12 mouse cellular contexts compared by ENCODE assay signal in genomic region chr11:32234816-32235485, GRCm38 (mm10). TPM values are rescaled to one million over a fixed set of nuclear protein-coding genes. Genes with fewer than 3 reads are reported as not detected.
A peak's percentile ranks its signal among the peaks of the same experiment; 100 is the strongest.
DNase-seq lines count a peak whose midpoint lies in the region; ATAC-seq and TF ChIP-seq lines count a peak whose summit lies in the region.
"Had no signal": no experiment of that assay in that cellular context is flagged by ENCODE, and none has a peak within 500 bp of the region (broad histone marks: within the 10 kb centered on the region; RNA-seq: fewer than 3 reads in every experiment).

No protein-coding gene starts in this region.

- H3K27me3 ChIP-seq in heart, adult 2 months (ENCODE audit: control insufficient read depth, insufficient read depth, low read length), result no peaks in the 10 kb centered on the region
- H3K27me3 ChIP-seq in heart, embryonic 11.5 days (ENCODE audit: control insufficient read depth, insufficient read depth, low read length), result no peaks in the 10 kb centered on the region
- H3K27me3 ChIP-seq in intestine, embryonic 16.5 days (replicated peaks; ENCODE audit: control insufficient read depth, insufficient read depth, low read length), result no peaks in the 10 kb centered on the region

- no peaks in the 10 kb centered on the region for H3K79me2 ChIP-seq in heart, adult 2 months (replicated peaks; ENCODE audit: control insufficient read depth, insufficient read depth, low read length)

- no peak overlapping the region for H3K4me3 ChIP-seq in heart, adult 2 months
- no peak overlapping the region for H3K4me3 ChIP-seq in heart, embryonic 11.5 days (ENCODE audit: low read depth, low read length)
- no peak overlapping the region for H3K4me3 ChIP-seq in layer of hippocampus, adult 2 months
- no peak overlapping the region for H3K4me3 ChIP-seq in intestine, embryonic 16.5 days (ENCODE audit: low read length)

- TF ChIP-seq EP300 in heart, adult 2 months (IDR thresholded peaks at IDR 0.05; ENCODE audit: insufficient read depth, low read depth, low read length), result no peak

- no peak overlapping the region for H3K9ac ChIP-seq in heart, adult 2 months (ENCODE audit: low read depth, low read length)
- no peak overlapping the region for H3K9ac ChIP-seq in heart, embryonic 11.5 days (ENCODE audit: low read depth, low read length)
- no peak overlapping the region for H3K9ac ChIP-seq in intestine, embryonic 16.5 days (ENCODE audit: low read depth, low read length)

- peak overlapping the region; percentile 23; the same call in 1 of the 2 replicates for H3K27ac ChIP-seq in heart, adult 2 months
- H3K27ac ChIP-seq in heart, embryonic 11.5 days (ENCODE audit: low read depth, low read length), result no peak overlapping the region
- peak overlapping the region; percentile 82 for H3K27ac ChIP-seq in layer of hippocampus, adult 2 months
- peak overlapping the region; percentile 49 for H3K27ac ChIP-seq in intestine, embryonic 16.5 days (ENCODE audit: low read length)

- WGBS in heart, adult 2 months, result 73% methylated on average over 6 of the region's 6 CpGs
- WGBS in heart, embryonic 11.5 days (ENCODE audit: insufficient replicate concordance), result 88% methylated on average over 6 of the region's 6 CpGs
- WGBS in intestine, embryonic 16.5 days, result 84% methylated on average over 6 of the region's 6 CpGs

- H3K4me1 ChIP-seq in heart, adult 2 months (ENCODE audit: control insufficient read depth, insufficient read depth, low read length), result peaks cover 6% of the 10 kb centered on the region
- peaks cover 6% of the 10 kb centered on the region; the same call in 1 of the 2 replicates for H3K4me1 ChIP-seq in heart, embryonic 11.5 days (ENCODE audit: control insufficient read depth, insufficient read depth, low read length)
- peaks cover 22% of the 10 kb centered on the region for H3K4me1 ChIP-seq in intestine, embryonic 16.5 days (ENCODE audit: control insufficient read depth, insufficient read depth, low read length)

- no peak for TF ChIP-seq POLR2A in heart, adult 2 months (IDR thresholded peaks at IDR 0.05; ENCODE audit: insufficient read depth, low read depth, low read length)

- no peak for ATAC-seq in heart, embryonic 11.5 days (replicated peaks; ENCODE audit: insufficient number of reproducible peaks, low FRiP score, low TSS enrichment)
- no peak for ATAC-seq in intestine, embryonic 16.5 days
- no peak for ATAC-seq in erythroid progenitor cell, adult 5-6 weeks (replicated peaks; ENCODE audit: low FRiP score, poor library complexity, severe bottlenecking)
- ATAC-seq: CD4-positive, CD25-positive, alpha-beta regulatory T cell, adult 4 months had no signal

- no peaks in the 10 kb centered on the region for H3K9me3 ChIP-seq in heart, embryonic 11.5 days (replicated peaks; ENCODE audit: control insufficient read depth, low read length)
- H3K9me3 ChIP-seq in intestine, embryonic 16.5 days (ENCODE audit: control insufficient read depth, low read length), result no peaks in the 10 kb centered on the region

- DNase-seq in heart, adult 2 months, result no peak
- DNase-seq in layer of hippocampus, adult 2 months (ENCODE audit: low spot score in 2 of 2), result no peak
- DNase-seq in layer of hippocampus, postnatal 14 days (ENCODE audit: low spot score in 2 of 2), result no peak
- DNase-seq in cerebellum, adult 9-11 months, result peak; percentile 36
- DNase-seq in spleen, adult 12 weeks (ENCODE audit: low spot score), result no peak
- DNase-seq: spleen, adult 18-20 months had no signal

- intact Hi-C loops in heart, adult 2 months (cut with DNase I), result loop anchor here (5.0 kb wide), 1 partner anchor 52 kb away; the partner anchor contains the start of gene Hbq1b

- H3K4me2 ChIP-seq in heart, embryonic 11.5 days, result no peak overlapping the region
- H3K4me2 ChIP-seq in intestine, embryonic 16.5 days (ENCODE audit: low read depth, low read length), result no peak overlapping the region

- no peak for TF ChIP-seq CTCF in heart, adult 2 months (IDR thresholded peaks at IDR 0.05)
- TF ChIP-seq CTCF in layer of hippocampus, adult 2 months (conservative IDR thresholded peaks at IDR 0.05), result no peak

- no peaks in the 10 kb centered on the region for H3K36me3 ChIP-seq in heart, adult 2 months (ENCODE audit: control insufficient read depth, insufficient read depth, low read length)
- H3K36me3 ChIP-seq in heart, embryonic 11.5 days (ENCODE audit: control insufficient read depth, insufficient read depth, low read length), result peaks cover 17% of the 10 kb centered on the region
- peaks cover 9% of the 10 kb centered on the region; the same call in 1 of the 2 replicates for H3K36me3 ChIP-seq in intestine, embryonic 16.5 days (ENCODE audit: control insufficient read depth, insufficient read depth, low read length)

RNA-seq across cellular contexts. Expression of gene Mpg, which starts 8.6 kb away (rescaled TPM):
- 1 to 10 TPM; 5.1 to 6.2 TPM for total RNA-seq in heart, adult 2 months (2021)
- 5.2 and 6.0 TPM in 2 replicates for polyA plus RNA-seq in heart, adult 2 months (2012; rRNA removed)
- 22.0 and 22.5 TPM in 2 replicates for polyA plus RNA-seq in heart, embryonic 11.5 days (2014; fragmentation: Nextera tagmentation; extraction: Ambion mirVana)
- total RNA-seq in layer of hippocampus, adult 2 months (2021), result 10 to 100 TPM; 15.6 to 20.5 TPM
- 10 to 100 TPM; 19.7 to 21.4 TPM for total RNA-seq in layer of hippocampus, postnatal 14 days (2021)
- 32.6 and 33.8 TPM in 2 replicates for polyA plus RNA-seq in intestine, embryonic 16.5 days (2015; fragmentation: Nextera tagmentation; extraction: Ambion mirVana)
- total RNA-seq in erythroid progenitor cell, adult 5-6 weeks (2015; ENCODE audit: low replicate concordance), result 13.0 and 14.1 TPM in 2 replicates
- 18.7 and 23.9 TPM in 2 replicates for total RNA-seq in erythroid progenitor cell, adult 5-6 weeks (2017; ENCODE audit: low replicate concordance)

RNA-seq across cellular contexts. Expression of gene Rhbdf1, which starts 12.9 kb away (rescaled TPM):
- 10 to 100 TPM; 22.8 to 23.9 TPM for total RNA-seq in heart, adult 2 months (2021)
- polyA plus RNA-seq in heart, adult 2 months (2012; rRNA removed), result 70.3 and 92.8 TPM in 2 replicates
- polyA plus RNA-seq in heart, embryonic 11.5 days (2014; fragmentation: Nextera tagmentation; extraction: Ambion mirVana), result 28.2 and 30.3 TPM in 2 replicates
- 10 to 100 TPM; 13.4 to 13.8 TPM for total RNA-seq in layer of hippocampus, adult 2 months (2021)
- total RNA-seq in layer of hippocampus, postnatal 14 days (2021), result 10 to 100 TPM; 23.6 to 29.5 TPM
- polyA plus RNA-seq in intestine, embryonic 16.5 days (2015; fragmentation: Nextera tagmentation; extraction: Ambion mirVana), result 50.3 and 51.5 TPM in 2 replicates
- not detected in 2 replicates for total RNA-seq in erythroid progenitor cell, adult 5-6 weeks (2015; ENCODE audit: low replicate concordance)
- 2.3 and 5.0 TPM in 2 replicates for total RNA-seq in erythroid progenitor cell, adult 5-6 weeks (2017; ENCODE audit: low replicate concordance)
- total RNA-seq: megakaryocyte-erythroid progenitor cell, adult 5-6 weeks had no signal

RNA-seq across cellular contexts. Expression of gene Snrnp25, which starts 29.7 kb away (rescaled TPM):
- 10 to 100 TPM; 10.0 to 13.3 TPM for total RNA-seq in heart, adult 2 months (2021)
- polyA plus RNA-seq in heart, adult 2 months (2012; rRNA removed), result 11.8 and 13.8 TPM in 2 replicates
- polyA plus RNA-seq in heart, embryonic 11.5 days (2014; fragmentation: Nextera tagmentation; extraction: Ambion mirVana), result 59.6 and 72.2 TPM in 2 replicates
- 10 to 100 TPM; 20.6 to 22.4 TPM for total RNA-seq in layer of hippocampus, adult 2 months (2021)
- 10 to 100 TPM; 28.3 to 29.3 TPM for total RNA-seq in layer of hippocampus, postnatal 14 days (2021)
- polyA plus RNA-seq in intestine, embryonic 16.5 days (2015; fragmentation: Nextera tagmentation; extraction: Ambion mirVana), result 40.7 and 45.6 TPM in 2 replicates
- total RNA-seq in erythroid progenitor cell, adult 5-6 weeks (2015; ENCODE audit: low replicate concordance), result 52.3 and 53.7 TPM in 2 replicates
- 31.8 and 104 TPM in 2 replicates for total RNA-seq in erythroid progenitor cell, adult 5-6 weeks (2017; ENCODE audit: low replicate concordance)

RNA-seq across cellular contexts. Expression of gene Nprl3, which starts 32.6 kb away (rescaled TPM):
- total RNA-seq in heart, adult 2 months (2021), result 10 to 100 TPM; 27.1 to 27.2 TPM
- polyA plus RNA-seq in heart, adult 2 months (2012; rRNA removed), result 59.5 and 79.9 TPM in 2 replicates
- polyA plus RNA-seq in heart, embryonic 11.5 days (2014; fragmentation: Nextera tagmentation; extraction: Ambion mirVana), result 26.1 and 34.6 TPM in 2 replicates
- total RNA-seq in layer of hippocampus, adult 2 months (2021), result 10 to 100 TPM; 62.0 to 64.1 TPM
- total RNA-seq in layer of hippocampus, postnatal 14 days (2021), result 10 to 100 TPM; 57.1 to 63.2 TPM
- polyA plus RNA-seq in intestine, embryonic 16.5 days (2015; fragmentation: Nextera tagmentation; extraction: Ambion mirVana), result 28.3 and 34.6 TPM in 2 replicates
- 75.9 and 106 TPM in 2 replicates for total RNA-seq in erythroid progenitor cell, adult 5-6 weeks (2015; ENCODE audit: low replicate concordance)
- 143 and 155 TPM in 2 replicates for total RNA-seq in erythroid progenitor cell, adult 5-6 weeks (2017; ENCODE audit: low replicate concordance)

RNA-seq across cellular contexts. Expression of gene Il9r, which starts 34.9 kb away (rescaled TPM):
- not detected for total RNA-seq in heart, adult 2 months (2021)
- polyA plus RNA-seq in heart, adult 2 months (2012; rRNA removed), result 0.03 and 0.37 TPM in 2 replicates
- not detected in 2 replicates for polyA plus RNA-seq in heart, embryonic 11.5 days (2014; fragmentation: Nextera tagmentation; extraction: Ambion mirVana)
- total RNA-seq in layer of hippocampus, adult 2 months (2021), result not detected
- total RNA-seq in layer of hippocampus, postnatal 14 days (2021), result not detected
- polyA plus RNA-seq in intestine, embryonic 16.5 days (2015; fragmentation: Nextera tagmentation; extraction: Ambion mirVana), result 0.02 and 0.11 TPM in 2 replicates
- total RNA-seq in erythroid progenitor cell, adult 5-6 weeks (2015; ENCODE audit: low replicate concordance), result not detected in 2 replicates
- not detected in 2 replicates for total RNA-seq in erythroid progenitor cell, adult 5-6 weeks (2017; ENCODE audit: low replicate concordance)
- total RNA-seq: megakaryocyte-erythroid progenitor cell, adult 5-6 weeks had no signal
- polyA plus RNA-seq: limb, embryonic 11.5 days had no signal
